In genomic region chr7:67950815-67951531, GRCm38 (mm10) we compare ENCODE assay signal across 8 mouse cellular contexts. TPM values are rescaled to one million over a fixed set of nuclear protein-coding genes. Genes with fewer than 3 reads are reported as not detected.
DNase-seq lines count a peak whose midpoint lies in the region; ATAC-seq and TF ChIP-seq lines count a peak whose summit lies in the region.

No protein-coding gene starts in this region.

- peak overlapping the region; percentile 98 for H3K27ac ChIP-seq in gastrocnemius, adult 2 months
- peak overlapping the region; percentile 100 for H3K27ac ChIP-seq in hindbrain, embryonic 16.5 days (ENCODE audit: low read depth, low read length)

- peak overlapping the region; percentile 97 for H3K4me3 ChIP-seq in gastrocnemius, adult 2 months
- peak overlapping the region; percentile 92 for H3K4me3 ChIP-seq in hindbrain, embryonic 16.5 days (ENCODE audit: low read length)

- peaks cover 13% of the 10 kb centered on the region for H3K4me1 ChIP-seq in hindbrain, embryonic 16.5 days (ENCODE audit: control insufficient read depth, insufficient read depth, low read depth, low read length)

- peak overlapping the region; percentile 96 for H3K9ac ChIP-seq in hindbrain, embryonic 16.5 days (ENCODE audit: low read depth, low read length)

- peak; percentile 30 for ATAC-seq in common myeloid progenitor, adult 5-6 weeks (replicated peaks; ENCODE audit: low read depth, poor library complexity, severe bottlenecking)
- ATAC-seq in hindbrain, embryonic 16.5 days, result peak; percentile 83

- no peaks in the 10 kb centered on the region for H3K36me3 ChIP-seq in hindbrain, embryonic 16.5 days (ENCODE audit: control insufficient read depth, insufficient read depth, low read length)

- DNase-seq in adipocyte (ENCODE audit: low spot score), result peak; percentile 66
- DNase-seq in gastrocnemius, adult 2 months, result peak; percentile 89
- DNase-seq in left cerebral cortex, adult 18-20 months (ENCODE audit: low spot score in 2 of 2), result peak; percentile 79 to 83
- DNase-seq in lung, postnatal 4 days, result peak; percentile 90 to 92
- peak; percentile 79 for DNase-seq in retina, postnatal 7 days (ENCODE audit: low read depth, low spot score)
- peak; percentile 88 for DNase-seq in thymus, postnatal 4 days

- TF ChIP-seq CTCF in gastrocnemius, adult 2 months (IDR thresholded peaks at IDR 0.05), result peak; percentile 97

- peak overlapping the region; percentile 89 for H3K4me2 ChIP-seq in hindbrain, embryonic 16.5 days (ENCODE audit: low read length)

- no peaks in the 10 kb centered on the region for H3K27me3 ChIP-seq in hindbrain, embryonic 16.5 days (replicated peaks; ENCODE audit: control insufficient read depth, insufficient read depth, low read length)

- 1% methylated on average over 46 of the region's 71 CpGs for WGBS in hindbrain, embryonic 16.5 days

- intact Hi-C loops in gastrocnemius, adult 2 months (cut with DNase I), result loop anchor here (1.0 to 10.0 kb wide), 5 partner anchors 163 to 351 kb away; no protein-coding TSS in a partner anchor

- no peaks in the 10 kb centered on the region for H3K9me3 ChIP-seq in hindbrain, embryonic 16.5 days (ENCODE audit: control insufficient read depth, low read length)

RNA-seq across cellular contexts. Expression of gene Igf1r, which starts 1.7 kb away (rescaled TPM):
- 31.7 and 35.9 TPM in 2 replicates for total RNA-seq in common myeloid progenitor, adult 5-6 weeks (2017)
- total RNA-seq in gastrocnemius, adult 2 months (2021), result 1 to 10 TPM; 8.0 to 8.3 TPM
- polyA plus RNA-seq in hindbrain, embryonic 16.5 days (2015; fragmentation: Nextera tagmentation; extraction: Ambion mirVana), result 16.4 and 19.3 TPM in 2 replicates
- 10 to 100 TPM; 44.8 to 47.0 TPM for total RNA-seq in left cerebral cortex, adult 18-20 months (2021)

Comparison
In these comparisons a context has a peak if more than half of its experiments do, and no peak if none do; other contexts are left out.
1. Peak in every context shown above with its lines: DNase-seq, ATAC-seq, H3K4me3 ChIP-seq and H3K27ac ChIP-seq.